Mouse (Mus musculus): ENCODE results near the gene Cdh12.
A peak's percentile ranks its signal among the peaks of the same experiment; 100 is the strongest.

Cdh12 gene

GRCm38 (mm10) chr15:20711859-20712258 lies 262.8 kb downstream of the Cdh12 start:
- DNase-seq: no peak

GRCm38 (mm10) chr15:20772289-20772688 lies 323.2 kb downstream of the Cdh12 start:
- no peak for DNase-seq

GRCm38 (mm10) chr15:20773423-20773822 lies 324.4 kb downstream of the Cdh12 start:
- no peak for DNase-seq

- peak; percentile 11 to 18 for DNase-seq
These were observed 347.9 kb downstream of the Cdh12 start for GRCm38 (mm10) chr15:20796999-20797398.

- DNase-seq: no peak
These were observed 349.5 kb downstream of the Cdh12 start for GRCm38 (mm10) chr15:20798541-20798940.

- DNase-seq: peak; percentile 7 to 28
These were observed 386.8 kb downstream of the Cdh12 start for GRCm38 (mm10) chr15:20835887-20836286.

- DNase-seq: no peak
These were observed 387.9 kb downstream of the Cdh12 start for GRCm38 (mm10) chr15:20836991-20837390.

GRCm38 (mm10) chr15:20841479-20841878 lies 392.4 kb downstream of the Cdh12 start:
- no peak for DNase-seq

GRCm38 (mm10) chr15:20863076-20863475 lies 414.0 kb downstream of the Cdh12 start:
- DNase-seq: no peak

- no peak for DNase-seq
These were observed 423.5 kb downstream of the Cdh12 start for GRCm38 (mm10) chr15:20872518-20872917.

- DNase-seq: no peak
These were observed 427.9 kb downstream of the Cdh12 start for GRCm38 (mm10) chr15:20876993-20877392.

- no peak for DNase-seq
These were observed 444.4 kb downstream of the Cdh12 start for GRCm38 (mm10) chr15:20893471-20893870.

- DNase-seq: peak in 1 of 2 experiments; percentile 5
These were observed 453.5 kb downstream of the Cdh12 start for GRCm38 (mm10) chr15:20902568-20902967.

- DNase-seq: peak; percentile 54 to 56
These were observed 479.2 kb downstream of the Cdh12 start for GRCm38 (mm10) chr15:20928221-20928620.

- DNase-seq: no peak
These were observed 494.9 kb downstream of the Cdh12 start for GRCm38 (mm10) chr15:20944000-20944399.

- DNase-seq: no peak
These were observed 518.4 kb downstream of the Cdh12 start for GRCm38 (mm10) chr15:20967463-20967862.

GRCm38 (mm10) chr15:20971041-20971440 lies 522.0 kb downstream of the Cdh12 start:
- DNase-seq: no peak

GRCm38 (mm10) chr15:21000541-21000940 lies 551.5 kb downstream of the Cdh12 start:
- DNase-seq: no peak

GRCm38 (mm10) chr15:21007931-21008330 lies 558.9 kb downstream of the Cdh12 start:
- DNase-seq: no peak

GRCm38 (mm10) chr15:21008487-21008886 lies 559.4 kb downstream of the Cdh12 start:
- DNase-seq: peak in 1 of 2 experiments; percentile 8

GRCm38 (mm10) chr15:21008969-21009368 lies 559.9 kb downstream of the Cdh12 start:
- peak; percentile 30 to 49 for DNase-seq

- DNase-seq: no peak
These were observed 614.6 kb downstream of the Cdh12 start for GRCm38 (mm10) chr15:21063683-21064082.

GRCm38 (mm10) chr15:21069264-21069663 lies 620.2 kb downstream of the Cdh12 start:
- no peak for DNase-seq

GRCm38 (mm10) chr15:21092824-21093223 lies 643.8 kb downstream of the Cdh12 start:
- DNase-seq: no peak

GRCm38 (mm10) chr15:21109009-21109841 lies 660.2 kb downstream of the Cdh12 start:
- DNase-seq: peak; percentile 20 to 33
